Mouse (Mus musculus): ENCODE results near the gene Hras.

GRCm38 (mm10) chr7:141188733-141189132 lies 5.1 kb downstream of the Hras start:
- no peak for TF ChIP-seq CTCF (IDR thresholded peaks at IDR 0.05; ENCODE audit: low read depth)
- no peak for TF ChIP-seq EP300 (IDR thresholded peaks at IDR 0.05; ENCODE audit: low read depth)

Measured in liver, embryonic 14.5 days (tissue).